Comparison of ENCODE assay signal across 8 mouse cellular contexts in the genomic region with DNA sequence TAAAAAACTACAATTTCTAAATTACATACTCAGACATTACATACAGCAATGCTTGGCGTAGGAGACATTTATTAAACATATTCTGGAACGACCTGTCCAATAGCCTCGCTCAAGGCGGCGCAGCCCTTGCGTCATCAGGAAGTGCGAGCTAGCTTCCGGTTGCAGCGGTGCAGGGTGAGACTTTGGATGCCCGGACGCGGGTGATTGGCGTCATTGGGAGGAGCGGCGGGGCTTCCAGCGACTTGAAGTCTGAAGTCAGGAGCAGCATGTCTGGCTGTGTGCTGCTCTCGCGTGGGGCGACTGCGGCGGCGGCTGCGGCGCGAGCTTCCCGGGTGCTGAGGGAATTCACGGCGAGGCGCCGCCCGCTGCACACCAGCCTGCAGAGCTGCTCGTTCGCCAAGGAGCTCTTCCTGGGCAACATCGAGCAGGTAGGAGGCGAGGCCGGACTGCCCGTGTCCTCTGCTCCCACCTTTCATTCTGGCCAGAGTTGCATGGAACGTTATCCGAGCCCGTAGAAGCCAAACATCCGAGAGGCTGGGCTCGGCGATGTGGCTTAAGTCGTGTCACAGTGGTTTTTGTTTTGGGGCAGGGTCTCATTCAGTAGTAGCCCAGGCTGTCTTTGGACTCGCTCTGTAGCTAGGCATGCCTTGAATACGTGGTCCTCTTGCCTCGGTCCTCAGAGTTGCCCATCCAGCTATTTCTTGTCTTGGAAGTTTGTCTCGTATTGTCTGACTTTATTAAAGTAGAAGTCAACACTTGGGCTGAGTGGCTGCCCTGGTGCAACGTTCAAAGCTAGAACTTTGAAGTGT. TPM values are rescaled to one million over a fixed set of nuclear protein-coding genes. Genes with fewer than 3 reads are reported as not detected.
DNase-seq lines count a peak whose midpoint lies in the region; ATAC-seq and TF ChIP-seq lines count a peak whose summit lies in the region.

A gene (plus strand): TSS at position 137 of the 809 bp plus-strand sequence.

- ATAC-seq in hematopoietic stem cell, adult 5-6 weeks (replicated peaks in 1 of 2; ENCODE audit: insufficient read depth in 1 of 2, low FRiP score in 2 of 2, low TSS enrichment in 1 of 2, low read depth in 1 of 2, poor library complexity in 2 of 2, severe bottlenecking in 2 of 2), result peak; percentile 94 to 97
- ATAC-seq in lung, embryonic 16.5 days (ENCODE audit: low read depth), result peak; percentile 98

- TF ChIP-seq POLR2A in MEL (IDR thresholded peaks at IDR 0.05; ENCODE audit: control insufficient read depth in 1 of 2, insufficient read depth in 1 of 2, low read depth in 1 of 2, low read length in 2 of 2, poor library complexity in 1 of 2), result peak; percentile 71 to 87
- TF ChIP-seq POLR2A in cerebellum, adult 2 months (IDR thresholded peaks at IDR 0.05; ENCODE audit: borderline replicate concordance, insufficient read depth, low read length), result peak; percentile 81

- DNase-seq in MEL (ENCODE audit: low read depth, low spot score), result peak; percentile 98
- peak; percentile 95 to 96 for DNase-seq in cerebellum, adult 2 months
- DNase-seq in forelimb bud, embryonic 11.5 days (ENCODE audit: low read depth, low spot score), result peak; percentile 95
- peak; percentile 79 for DNase-seq in layer of hippocampus, adult 9-10 months (ENCODE audit: low spot score)
- peak; percentile 80 for DNase-seq in ovary, postnatal 10 days (ENCODE audit: low spot score)
- DNase-seq in thymus, postnatal 10 days (ENCODE audit: low spot score in 2 of 2), result peak; percentile 90

- peaks cover 0 to 11% of the 10 kb centered on the region in 2 experiments; a peak in 2 of 4 replicates for H3K36me3 ChIP-seq in MEL (ENCODE audit: control insufficient read depth in 1 of 2, insufficient read depth in 2 of 2, low read length in 2 of 2)
- peaks cover 5% of the 10 kb centered on the region; the same call in 1 of the 2 replicates for H3K36me3 ChIP-seq in lung, embryonic 16.5 days (ENCODE audit: control insufficient read depth, insufficient read depth, low read length)

- peaks cover 19% of the 10 kb centered on the region for H3K79me2 ChIP-seq in MEL (ENCODE audit: control insufficient read depth, insufficient read depth, low read length, poor library complexity)

- no peaks in the 10 kb centered on the region; a peak in 1 of 4 replicates for H3K27me3 ChIP-seq in MEL (ENCODE audit: control insufficient read depth in 1 of 2, insufficient read depth in 2 of 2, low read length in 2 of 2)
- H3K27me3 ChIP-seq in cerebellum, adult 2 months (ENCODE audit: control insufficient read depth, insufficient read depth, low read length), result no peaks in the 10 kb centered on the region
- H3K27me3 ChIP-seq in lung, embryonic 16.5 days (ENCODE audit: control insufficient read depth, insufficient read depth, low read depth, low read length), result no peaks in the 10 kb centered on the region; the same call in 1 of the 2 replicates

- peak within 1 kb of the TSS; percentile 81 for H3K4me2 ChIP-seq in lung, embryonic 16.5 days (ENCODE audit: low read depth, low read length)

- no peak for TF ChIP-seq CTCF in MEL (IDR thresholded peaks at IDR 0.05 in 2 of 3, conservative IDR thresholded peaks at IDR 0.05 in 1 of 3; ENCODE audit: control insufficient read depth in 1 of 3, insufficient read depth in 1 of 3, low read depth in 2 of 3, low read length in 3 of 3, poor library complexity in 1 of 3, severe bottlenecking in 1 of 3)
- TF ChIP-seq CTCF in cerebellum, adult 2 months (IDR thresholded peaks at IDR 0.05; ENCODE audit: borderline replicate concordance, insufficient read depth, low read depth, low read length), result no peak

- TF ChIP-seq EP300 in MEL (IDR thresholded peaks at IDR 0.05; ENCODE audit: low read depth in 1 of 2, low read length in 2 of 2), result no peak

- H3K9ac ChIP-seq in MEL (ENCODE audit: control insufficient read depth, low read depth, low read length, poor library complexity, severe bottlenecking), result peak within 1 kb of the TSS; percentile 88
- peak within 1 kb of the TSS; percentile 88 for H3K9ac ChIP-seq in lung, embryonic 16.5 days (ENCODE audit: low read length)

- no peaks in the 10 kb centered on the region for H3K9me3 ChIP-seq in MEL (replicated peaks; ENCODE audit: insufficient read depth, low read length)
- no peaks in the 10 kb centered on the region for H3K9me3 ChIP-seq in lung, embryonic 16.5 days (ENCODE audit: control insufficient read depth, low read length)

- peak within 1 kb of the TSS; percentile 91 to 99 for H3K4me3 ChIP-seq in MEL (ENCODE audit: control insufficient read depth in 1 of 2, insufficient read depth in 1 of 2, low read depth in 2 of 2, low read length in 2 of 2)
- peak within 1 kb of the TSS; percentile 82 for H3K4me3 ChIP-seq in cerebellum, adult 2 months (replicated peaks; ENCODE audit: insufficient read depth, low read depth, low read length)
- peak within 1 kb of the TSS; percentile 93 for H3K4me3 ChIP-seq in lung, embryonic 16.5 days (ENCODE audit: low read length)

- TF ChIP-seq RAD21 in MEL (IDR thresholded peaks at IDR 0.05; ENCODE audit: low read depth, low read length), result no peak

- H3K27ac ChIP-seq in MEL (ENCODE audit: control insufficient read depth, low read depth, low read length), result peak within 1 kb of the TSS; percentile 38
- H3K27ac ChIP-seq in cerebellum, adult 2 months (ENCODE audit: insufficient read depth, low read length), result no peak within 1 kb of the TSS
- peak within 1 kb of the TSS; percentile 46; the same call in 1 of the 2 replicates for H3K27ac ChIP-seq in lung, embryonic 16.5 days (ENCODE audit: low read length)

- under 1% methylated on average over 49 of the region's 49 CpGs for WGBS in cerebellum, adult 2 months
- 0% methylated on average over 49 of the region's 49 CpGs for WGBS in lung, embryonic 16.5 days

- H3K4me1 ChIP-seq in MEL (ENCODE audit: control insufficient read depth in 1 of 2, insufficient read depth in 2 of 2, low read length in 2 of 2), result peaks cover 0 to 10% of the 10 kb centered on the region in 2 experiments; a peak in 3 of 4 replicates
- H3K4me1 ChIP-seq in cerebellum, adult 2 months (ENCODE audit: control insufficient read depth, insufficient read depth, low read length), result peaks cover 5% of the 10 kb centered on the region; the same call in 1 of the 2 replicates
- peaks cover 14% of the 10 kb centered on the region for H3K4me1 ChIP-seq in lung, embryonic 16.5 days (replicated peaks; ENCODE audit: control insufficient read depth, insufficient read depth, low read length)

TF ChIP-seq in MEL, 35 proteins besides CTCF, POLR2A, EP300 and RAD21 (continues in another document):
- TF ChIP-seq ELF1 (IDR thresholded peaks at IDR 0.05; ENCODE audit: low read depth, low read length) (peak; percentile 85), USF1 (IDR thresholded peaks at IDR 0.05; ENCODE audit: low read depth, low read length) (no peak), USF2 (IDR thresholded peaks at IDR 0.05; ENCODE audit: borderline replicate concordance in 1 of 2, insufficient read depth in 1 of 2, low read depth in 1 of 2, low read length in 2 of 2) (no peak), JUND (IDR thresholded peaks at IDR 0.05; ENCODE audit: low read depth, low read length) (no peak), ZNF384 (IDR thresholded peaks at IDR 0.05; ENCODE audit: low read depth, low read length) (no peak), E2F4 (IDR thresholded peaks at IDR 0.05; ENCODE audit: borderline replicate concordance, low read depth, low read length) (no peak), POLR2AphosphoS2 (IDR thresholded peaks at IDR 0.05; ENCODE audit: low read length) (peak; percentile 66; the same call in 1 of the 2 replicates), SIN3A (IDR thresholded peaks at IDR 0.05; ENCODE audit: low read length) (peak; percentile 95), BHLHE40 (IDR thresholded peaks at IDR 0.05; ENCODE audit: borderline replicate concordance, low read depth, low read length) (no peak), GABPA (IDR thresholded peaks at IDR 0.05; ENCODE audit: low read depth, low read length) (peak; percentile 28; the same call in 1 of the 2 replicates), MYC (IDR thresholded peaks at IDR 0.05; ENCODE audit: low read depth, low read length) (peak; percentile 69; the same call in 1 of the 2 replicates), MYB (IDR thresholded peaks at IDR 0.05; ENCODE audit: low read depth, low read length) (no peak), HCFC1 (IDR thresholded peaks at IDR 0.05; ENCODE audit: low read depth, low read length) (peak; percentile 92), MAZ (IDR thresholded peaks at IDR 0.05; ENCODE audit: low read depth, low read length) (peak; percentile 41; the same call in 1 of the 2 replicates), ETS1 (IDR thresholded peaks at IDR 0.05; ENCODE audit: low read depth, low read length) (peak; percentile 52; the same call in 1 of the 2 replicates), RCOR1 (IDR thresholded peaks at IDR 0.05; ENCODE audit: low read depth, low read length) (no peak), MAFK (IDR thresholded peaks at IDR 0.05; ENCODE audit: borderline replicate concordance, low read depth, low read length) (no peak), POLR2AphosphoS5 (IDR thresholded peaks at IDR 0.05; ENCODE audit: borderline replicate concordance, low read depth, low read length) (no peak), MEF2A (IDR thresholded peaks at IDR 0.05; ENCODE audit: extremely low read depth, insufficient replicate concordance, low read depth, low read length, poor library complexity, severe bottlenecking) (no peak), ZMIZ1 (IDR thresholded peaks at IDR 0.05; ENCODE audit: low read depth, low read length) (no peak), CHD1 (IDR thresholded peaks at IDR 0.05; ENCODE audit: low read depth, low read length) (no peak), CHD2 (IDR thresholded peaks at IDR 0.05; ENCODE audit: low read length) (no peak), ZC3H11A (IDR thresholded peaks at IDR 0.05; ENCODE audit: low read depth, low read length) (0 out of 2 replicates have a peak, but pooled peaks have one; percentile 20), NRF1 (IDR thresholded peaks at IDR 0.05; ENCODE audit: insufficient read depth, low read depth, low read length, poor library complexity, severe bottlenecking) (0 out of 2 replicates have a peak, but pooled peaks have one; percentile 29), GATA1 (IDR thresholded peaks at IDR 0.05; ENCODE audit: low read depth, low read length) (no peak), KAT2A (conservative IDR thresholded peaks at IDR 0.05; ENCODE audit: low read depth, low read length) (no peak; the same call in 1 of the 2 replicates), TAL1 (IDR thresholded peaks at IDR 0.05; ENCODE audit: low read length) (no peak)

RNA-seq across cellular contexts. Expression of the gene that starts here (rescaled TPM):
- total RNA-seq in MEL (2012; rRNA removed), result 33.2 and 37.2 TPM in 2 replicates
- 100 to 1,000 TPM in 1 of 2 experiments, 10 to 100 TPM in 1; 57.0 to 197 TPM for polyA plus RNA-seq in MEL (2012; ENCODE audit: insufficient read depth in 1 of 2, insufficient read length in 2 of 2, low read depth in 1 of 2, low replicate concordance in 2 of 2, missing spikeins in 1 of 2)
- 57.4 and 59.6 TPM in 2 replicates for polyA plus RNA-seq in cerebellum, adult 2 months (2012; rRNA removed)
- total RNA-seq in hematopoietic stem cell, adult 5-6 weeks (2017), result 28.0 and 45.6 TPM in 2 replicates
- polyA plus RNA-seq in lung, embryonic 16.5 days (2015; fragmentation: Nextera tagmentation; extraction: Ambion mirVana), result 71.2 and 82.9 TPM in 2 replicates
